Mouse (Mus musculus): ENCODE results near the gene Psmb2.

Psmb2 gene

DNA sequence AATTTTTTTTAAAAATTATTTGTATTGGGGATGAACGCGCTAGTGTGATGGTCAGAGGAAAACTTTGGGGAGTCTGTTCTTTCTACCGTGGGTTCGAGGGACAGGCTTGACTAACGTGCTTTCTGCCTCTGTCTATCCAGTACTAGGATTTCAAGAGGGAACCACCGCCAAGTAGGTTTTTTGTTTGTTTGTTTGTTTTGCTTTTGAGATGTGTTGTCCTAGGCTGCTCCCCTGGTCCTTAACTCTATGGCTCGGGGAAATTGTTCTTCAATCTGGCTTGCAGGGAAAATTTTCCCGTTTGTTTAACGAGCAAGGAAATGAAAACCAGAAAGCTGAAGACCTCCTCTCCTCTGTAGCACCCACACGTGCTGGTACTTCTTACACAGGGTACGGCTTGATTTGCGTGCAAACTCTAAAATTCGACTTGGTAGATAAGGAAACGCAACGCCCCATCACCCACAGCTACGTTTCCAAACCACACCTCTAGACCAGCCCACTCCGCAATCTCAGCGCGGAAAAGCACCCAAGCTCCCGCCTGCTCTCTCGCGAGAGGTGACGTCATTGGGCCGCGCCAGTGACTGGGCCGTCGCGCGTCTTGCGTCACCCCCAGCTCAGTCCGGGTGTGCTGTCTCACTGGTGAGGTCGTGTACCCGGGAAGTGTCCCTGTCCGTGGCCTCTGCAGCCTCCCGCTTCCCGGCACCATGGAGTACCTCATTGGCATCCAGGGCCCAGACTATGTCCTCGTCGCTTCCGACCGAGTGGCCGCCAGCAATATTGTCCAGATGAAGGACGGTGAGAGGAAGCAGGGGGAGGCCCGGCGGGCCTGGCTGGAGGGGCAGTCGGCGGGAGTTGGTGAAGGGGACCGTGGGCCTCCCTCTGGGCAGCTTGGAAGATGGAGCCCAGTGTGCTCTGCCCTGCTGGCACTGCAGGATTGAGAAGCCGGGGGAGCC is at the start of gene Psmb2:
Gene Psmb2, plus strand, starts transcription at position 577 of the 950 bp plus-strand sequence.
- in situ Hi-C loops (cut with MboI, MseI), result no loop called here

DNA sequence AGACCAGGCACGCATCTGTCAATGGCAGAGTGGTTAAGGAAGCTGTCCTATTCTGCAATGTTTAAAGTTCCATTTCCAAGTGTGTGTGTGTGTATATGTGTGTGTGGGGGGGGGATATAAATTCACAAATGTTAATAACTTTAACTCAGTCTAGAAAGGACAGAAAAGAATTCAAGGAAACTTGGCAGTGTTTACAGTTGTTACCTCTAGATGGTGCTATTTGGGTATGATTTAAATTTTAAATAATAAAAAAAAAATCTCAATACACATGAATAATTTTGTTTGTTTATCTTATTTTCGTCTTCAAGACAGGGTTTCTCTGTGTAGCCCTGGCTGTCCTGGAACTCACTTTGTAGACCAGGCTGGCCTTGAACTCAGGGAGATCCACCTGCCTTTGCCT is 45.5 kb upstream of the Psmb2 start:
- in situ Hi-C loops (cut with MboI, MseI), result loop anchor here (25.0 kb wide), 1 partner anchor 1030 kb away; no protein-coding TSS in a partner anchor

DNA sequence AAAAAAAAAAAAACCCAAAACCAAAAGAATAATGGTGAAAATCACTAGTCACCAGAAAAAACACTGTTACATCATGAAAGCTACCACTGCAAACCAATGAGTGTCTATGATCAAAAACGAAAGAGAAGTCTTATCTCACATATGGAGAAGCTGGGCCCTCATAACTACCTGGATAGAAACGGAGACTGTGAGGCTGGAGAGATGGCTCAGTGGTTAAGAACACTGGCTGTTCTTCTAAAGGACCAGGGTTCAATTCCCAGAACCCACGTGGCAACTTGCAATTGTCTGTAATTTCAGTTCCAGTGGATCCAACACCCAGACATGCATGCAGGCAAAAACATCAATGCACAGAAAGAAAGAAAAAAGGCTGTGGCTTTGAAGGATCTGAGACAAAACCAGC is 44.8 kb upstream of the Psmb2 start:
- in situ Hi-C loops (cut with MboI, MseI), result loop anchor here (25.0 kb wide), 1 partner anchor 1030 kb away; no protein-coding TSS in a partner anchor

DNA sequence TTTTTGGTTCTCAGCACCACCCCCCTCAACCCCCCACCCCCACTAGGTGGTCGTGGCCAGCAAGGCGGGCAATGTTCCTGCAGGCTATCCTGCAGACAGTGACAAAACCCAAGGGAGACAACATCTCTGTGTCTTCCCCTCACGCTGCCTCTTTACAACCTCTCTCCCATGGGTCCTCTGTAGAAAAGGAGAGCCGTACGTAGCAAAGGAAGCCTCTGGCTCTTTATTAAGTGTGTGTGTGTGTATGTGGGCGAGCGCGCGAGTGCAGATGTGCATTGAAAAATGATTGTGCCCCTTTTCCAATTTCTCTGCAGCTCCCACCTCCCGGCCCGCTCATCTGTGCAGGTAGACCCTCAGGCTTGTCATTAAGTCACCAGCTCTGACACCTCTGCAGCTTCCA is 41.1 kb upstream of the Psmb2 start:
- in situ Hi-C loops (cut with MboI, MseI), result loop anchor here (25.0 kb wide), 1 partner anchor 1026 kb away; no protein-coding TSS in a partner anchor

DNA sequence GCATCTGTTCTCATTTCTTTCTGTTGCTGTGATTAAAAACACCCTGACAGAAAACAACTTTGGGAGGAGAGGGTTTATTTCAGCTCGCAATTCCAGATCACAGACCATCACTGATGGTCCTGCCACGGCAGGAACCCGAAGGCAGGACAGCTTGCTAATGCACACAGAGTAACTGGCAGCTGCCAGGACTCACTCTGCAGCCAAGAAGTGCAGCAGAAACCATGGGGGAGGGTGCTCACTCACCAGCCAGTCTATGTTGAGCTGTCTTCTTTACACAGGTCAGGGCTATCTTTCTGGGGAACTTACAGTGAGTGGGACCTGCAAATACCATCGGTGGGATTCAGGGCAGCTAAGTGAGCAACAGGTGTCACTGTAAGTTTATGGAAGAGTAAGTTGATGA is 40.0 kb upstream of the Psmb2 start:
- in situ Hi-C loops (cut with MboI, MseI), result loop anchor here (25.0 kb wide), 1 partner anchor 1025 kb away; no protein-coding TSS in a partner anchor

DNA sequence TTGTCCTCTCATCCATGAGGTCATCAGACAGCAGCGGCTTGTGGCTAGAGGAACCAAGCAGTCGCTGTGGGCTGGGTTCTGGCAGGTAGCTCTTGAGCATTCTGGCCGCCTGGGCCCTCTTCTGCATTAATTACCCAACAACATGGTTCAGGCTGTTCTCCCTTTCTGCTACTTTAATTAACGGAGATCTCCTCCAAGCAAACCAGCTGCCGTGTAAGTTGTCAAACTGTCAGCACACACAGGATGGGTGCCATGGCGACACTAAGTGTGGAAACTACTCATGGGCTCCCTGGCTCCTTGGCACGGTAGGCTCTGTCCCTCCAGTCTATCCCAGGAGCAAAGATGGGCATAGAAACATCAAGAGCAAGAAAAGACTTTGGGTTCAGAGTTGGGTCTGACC is 38.1 kb upstream of the Psmb2 start:
- in situ Hi-C loops (cut with MboI, MseI), result loop anchor here (25.0 kb wide), 1 partner anchor 1023 kb away; no protein-coding TSS in a partner anchor

DNA sequence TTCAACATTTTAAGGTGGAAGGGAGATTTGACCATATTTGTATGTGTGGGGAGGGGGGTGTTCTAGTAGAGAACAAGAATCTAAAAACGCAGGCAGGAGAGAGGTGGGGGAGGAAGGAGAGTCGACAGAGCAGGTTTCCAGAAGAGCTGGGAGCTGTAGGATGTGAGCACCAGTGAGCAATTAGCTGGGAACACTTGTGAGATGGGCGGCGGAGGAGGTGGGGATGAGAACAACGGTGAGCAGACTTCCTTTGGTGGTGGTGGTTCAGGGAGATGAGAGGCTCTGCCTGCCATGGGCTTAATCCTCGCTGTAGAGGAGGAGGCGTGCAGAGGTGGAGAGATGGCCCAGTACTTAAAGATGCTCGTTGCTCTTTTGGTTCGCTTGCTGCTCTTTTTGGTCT is 35.5 kb upstream of the Psmb2 start:
- in situ Hi-C loops (cut with MboI, MseI), result loop anchor here (25.0 kb wide), 1 partner anchor 1020 kb away; no protein-coding TSS in a partner anchor

DNA sequence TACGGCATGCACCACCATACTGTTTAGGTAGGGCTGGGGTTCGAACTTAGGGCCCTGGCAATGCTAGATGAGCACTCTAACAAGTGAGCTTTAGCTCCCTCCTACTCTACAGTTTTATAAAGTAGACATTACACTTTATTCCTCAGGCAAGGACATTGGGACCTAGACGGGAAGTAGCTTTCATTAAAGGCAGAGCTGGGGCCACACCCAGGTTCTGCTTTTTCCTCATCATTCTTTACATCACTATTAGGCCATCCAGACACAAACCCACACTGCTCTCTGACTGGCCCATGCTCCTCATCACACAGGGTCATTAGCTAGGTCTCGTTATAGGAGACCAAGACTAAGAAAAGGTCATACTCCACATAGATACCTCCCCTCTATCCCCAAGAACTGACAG is 33.6 kb upstream of the Psmb2 start:
- in situ Hi-C loops (cut with MboI, MseI), result loop anchor here (25.0 kb wide), 1 partner anchor 1018 kb away; no protein-coding TSS in a partner anchor

DNA sequence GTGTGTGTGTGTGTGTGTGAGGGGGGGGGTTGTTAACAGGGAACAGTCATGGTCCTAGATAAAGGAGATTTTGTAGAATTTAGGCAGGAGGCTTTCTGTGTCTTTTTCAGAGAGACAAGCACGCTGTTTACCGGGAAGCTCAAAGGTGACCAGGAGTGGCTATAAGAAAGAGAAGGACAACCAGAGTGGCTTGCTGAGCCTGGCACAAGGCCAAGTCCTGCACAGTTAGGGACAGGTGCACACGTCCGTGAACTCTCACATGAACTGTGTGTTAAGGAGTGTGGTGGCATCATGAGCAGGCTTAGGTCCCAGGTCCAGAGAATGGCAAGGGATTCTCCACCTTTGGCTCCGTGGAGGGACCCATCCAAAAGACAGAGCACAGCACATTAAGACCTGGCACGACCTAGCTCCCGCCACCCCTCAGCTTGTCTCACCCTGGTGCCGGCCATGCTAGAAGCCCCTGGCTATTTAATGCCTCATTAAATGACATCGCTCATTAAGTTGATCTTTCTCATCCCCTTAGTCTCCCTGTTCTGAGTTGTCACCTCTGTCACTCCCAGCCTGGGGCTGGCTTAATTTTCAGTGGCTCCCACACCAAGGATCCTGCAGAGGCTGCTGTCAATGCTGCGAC is 33.0 kb upstream of the Psmb2 start:
- in situ Hi-C loops (cut with MboI, MseI), result loop anchor here (25.0 kb wide), 1 partner anchor 1018 kb away; no protein-coding TSS in a partner anchor

DNA sequence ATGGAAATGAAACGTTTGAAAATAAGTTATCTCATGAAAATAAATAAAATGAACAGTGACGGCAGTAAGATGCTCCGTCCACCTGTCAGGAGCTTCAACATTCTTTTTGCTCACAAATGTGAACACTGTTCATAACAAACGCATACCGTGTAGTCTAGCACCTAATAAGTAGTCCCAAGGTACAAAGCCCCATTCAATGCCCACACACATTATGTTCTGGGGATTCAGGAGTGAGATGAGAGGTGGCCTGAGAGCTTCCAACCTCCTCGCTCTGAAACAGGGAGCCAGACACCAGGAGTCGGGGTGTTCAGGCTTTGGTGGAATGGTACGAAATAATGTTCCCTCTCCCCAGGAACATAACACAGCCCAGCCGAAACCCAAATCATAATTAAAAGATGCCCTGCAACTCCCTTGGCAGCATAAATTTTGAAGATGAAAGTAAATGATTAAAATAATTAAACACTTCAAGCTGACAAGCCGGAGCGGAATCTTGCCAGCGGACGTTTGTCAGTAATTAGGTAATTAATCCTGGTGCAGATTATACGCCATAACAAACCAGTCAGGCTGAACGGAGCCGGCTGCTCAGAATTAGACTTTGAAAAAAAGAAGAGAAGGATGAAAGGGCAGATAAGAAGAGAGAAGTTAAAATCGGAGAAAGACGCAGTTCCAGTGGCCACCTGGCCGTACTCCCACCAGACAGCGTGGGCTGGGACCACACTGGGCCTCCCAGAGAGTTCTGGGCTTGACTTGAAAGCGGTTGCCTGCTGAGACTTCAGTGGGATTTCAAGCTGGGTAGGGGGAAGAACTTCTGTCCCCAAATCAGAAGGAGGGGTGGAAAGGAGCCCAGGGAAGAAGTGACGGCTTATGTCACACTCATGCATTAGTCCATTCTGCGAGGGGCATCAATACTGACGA is 29.2 kb upstream of the Psmb2 start:
- in situ Hi-C loops (cut with MboI, MseI), result loop anchor here (25.0 kb wide), 1 partner anchor 1014 kb away; no protein-coding TSS in a partner anchor

DNA sequence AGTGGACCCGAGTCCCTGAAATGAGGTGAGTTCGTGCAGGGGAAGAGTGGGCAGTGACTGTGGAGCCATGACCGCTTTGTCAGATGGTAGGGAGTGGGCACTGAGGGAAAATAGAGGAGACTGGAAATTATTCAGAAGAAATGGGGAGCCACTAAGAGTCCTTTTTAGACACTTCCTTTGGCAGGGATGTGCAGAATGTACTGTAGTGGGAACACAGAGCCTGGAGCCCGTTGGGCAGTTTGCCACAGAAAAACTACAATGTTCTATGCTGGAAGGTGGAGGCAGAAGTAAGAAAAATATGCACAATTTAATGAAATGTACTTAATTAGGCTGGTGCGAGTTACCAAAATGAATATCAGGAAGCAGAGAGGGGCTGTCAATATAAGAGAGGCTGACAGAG is 24.3 kb upstream of the Psmb2 start:
- in situ Hi-C loops (cut with MboI, MseI), result no loop called here

DNA sequence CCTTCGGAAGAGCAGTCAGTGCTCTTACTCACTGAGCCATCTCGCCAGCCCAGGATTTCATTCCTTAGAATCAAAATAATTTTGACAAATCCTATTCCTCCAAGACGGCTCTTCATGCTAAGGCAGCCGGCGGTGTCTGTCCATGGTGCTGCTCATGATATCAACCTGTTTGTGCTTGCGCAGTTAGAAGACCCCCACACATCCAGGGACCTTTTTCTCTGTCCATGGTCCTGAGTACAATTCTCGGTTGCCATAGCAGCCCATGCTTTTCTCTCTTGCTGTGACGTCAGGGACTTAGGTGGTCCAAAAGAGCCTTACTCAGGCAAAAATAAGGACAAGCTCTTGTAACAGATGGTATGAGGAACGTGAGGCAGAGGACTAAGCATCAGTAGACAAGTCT is 22.1 kb upstream of the Psmb2 start:
- in situ Hi-C loops (cut with MboI, MseI), result no loop called here

DNA sequence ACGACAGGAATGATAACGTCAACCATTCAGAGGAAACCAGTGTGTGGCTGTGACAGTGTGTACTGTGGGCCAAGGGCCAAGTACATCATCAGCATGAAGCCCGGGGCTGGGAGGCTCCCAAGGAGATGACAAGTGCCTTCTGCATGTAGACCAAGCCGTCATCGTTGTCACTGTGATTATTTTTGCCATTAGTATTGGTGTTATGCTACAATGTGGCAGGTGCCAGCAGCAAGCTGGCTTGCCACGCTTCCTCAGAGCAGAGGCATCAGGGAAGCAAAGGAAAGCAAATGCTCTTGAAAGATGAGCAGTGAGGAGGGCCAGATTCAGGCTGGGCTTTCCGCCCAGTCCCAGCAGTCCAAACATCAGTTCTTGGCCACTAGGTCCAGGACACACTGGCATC is 16.2 kb upstream of the Psmb2 start:
- in situ Hi-C loops (cut with MboI, MseI), result no loop called here

DNA sequence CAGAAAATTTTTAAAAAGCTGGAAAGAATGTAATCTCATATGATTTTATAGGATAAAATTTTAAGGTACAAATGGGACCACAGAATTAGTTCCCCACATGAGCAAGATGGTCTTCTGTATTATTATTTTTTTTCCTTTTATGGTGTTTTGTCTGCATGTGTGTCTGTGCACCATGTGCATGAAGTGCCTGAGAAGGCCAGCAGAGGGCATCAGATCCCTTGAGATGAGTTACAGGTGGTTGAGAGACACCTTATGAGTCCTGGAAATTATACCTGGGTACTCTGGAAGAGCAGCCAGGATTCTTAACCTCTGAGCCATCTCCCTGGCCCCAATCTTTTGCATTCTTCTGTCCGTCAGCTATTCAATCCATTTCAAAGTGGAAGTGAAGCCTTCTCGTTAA is 10.4 kb upstream of the Psmb2 start:
- in situ Hi-C loops (cut with MboI, MseI), result loop anchor here (5.0 kb wide), 1 partner anchor 40 kb away; no protein-coding TSS in a partner anchor

DNA sequence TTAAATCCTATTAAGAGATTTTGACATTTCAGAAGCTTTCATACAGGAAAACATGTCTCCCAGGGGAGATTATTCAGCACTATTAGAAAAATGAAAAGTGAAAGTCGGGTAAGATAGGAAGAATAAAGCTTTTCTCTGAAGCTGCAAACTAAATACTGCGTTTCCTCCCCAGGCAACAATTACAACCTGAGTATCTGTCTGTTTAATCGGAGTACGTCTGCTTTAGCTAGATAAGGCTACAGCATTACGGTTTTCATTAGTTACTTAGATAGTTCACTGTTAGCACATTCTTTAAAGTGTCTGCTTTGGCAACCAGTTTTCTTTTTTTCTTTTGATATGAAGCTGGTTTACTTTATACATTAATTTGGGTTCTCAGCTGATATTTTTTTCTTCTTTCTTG is 4.9 kb downstream of the Psmb2 start:
- in situ Hi-C loops (cut with MboI, MseI), result no loop called here

DNA sequence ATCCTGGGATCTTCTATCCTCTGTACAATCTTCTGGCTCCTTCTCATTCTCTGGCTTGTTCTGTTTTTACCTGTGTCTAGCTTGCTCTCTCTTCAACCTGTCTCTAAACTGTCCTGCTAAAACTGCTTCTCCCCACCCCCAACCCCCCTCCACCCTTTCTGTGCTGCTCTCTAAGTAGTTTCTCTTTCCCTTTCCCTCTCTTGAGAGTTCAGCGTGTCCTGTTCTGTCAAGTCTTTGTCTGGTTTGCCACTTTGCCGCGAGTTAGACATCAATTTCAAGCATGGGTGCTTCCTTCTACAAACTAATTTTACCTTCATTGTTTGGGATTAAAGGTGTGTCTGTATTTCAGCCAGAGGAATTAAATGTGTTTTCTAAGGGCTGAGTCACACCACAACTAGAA is 5.7 kb downstream of the Psmb2 start:
- in situ Hi-C loops (cut with MboI, MseI), result no loop called here

DNA sequence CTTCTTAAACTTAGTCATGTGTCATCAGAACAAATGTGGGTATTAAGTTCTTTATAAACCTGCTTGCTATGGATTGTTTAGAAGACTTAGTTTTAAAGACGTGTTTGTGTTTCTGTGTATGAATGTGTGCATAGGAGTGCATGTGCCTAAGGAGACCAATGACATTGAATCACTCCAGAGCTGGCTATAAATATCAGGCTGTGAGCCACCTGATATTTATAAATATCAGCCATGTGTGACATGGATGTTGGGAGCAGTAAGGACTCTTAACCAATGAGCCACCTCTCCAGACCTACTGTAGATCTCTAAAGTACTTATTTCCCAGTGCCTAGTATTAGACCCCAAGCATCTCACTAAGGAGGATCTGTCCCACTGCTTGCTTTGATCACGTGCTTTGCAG is 12.0 kb downstream of the Psmb2 start:
- in situ Hi-C loops (cut with MboI, MseI), result no loop called here

DNA sequence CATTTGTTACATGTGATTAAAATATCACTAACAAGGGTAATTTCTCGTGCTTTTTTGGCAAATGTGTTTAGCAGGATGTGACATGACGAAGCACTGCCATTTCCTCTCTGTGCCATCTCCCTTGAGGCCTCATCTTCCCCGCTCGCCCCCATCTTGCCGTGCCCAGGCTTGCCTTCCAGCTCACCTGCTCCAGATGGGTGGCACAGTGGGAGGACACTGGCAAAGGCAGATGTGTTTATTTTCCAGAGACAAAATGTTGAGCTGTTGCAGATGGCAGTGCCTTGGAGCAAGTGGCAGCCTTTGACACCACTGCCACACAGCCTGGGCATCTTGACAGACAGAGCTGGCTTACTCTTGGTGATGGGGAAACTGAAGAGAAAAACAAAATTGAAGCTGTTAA is 15.6 kb downstream of the Psmb2 start:
- in situ Hi-C loops (cut with MboI, MseI), result no loop called here

DNA sequence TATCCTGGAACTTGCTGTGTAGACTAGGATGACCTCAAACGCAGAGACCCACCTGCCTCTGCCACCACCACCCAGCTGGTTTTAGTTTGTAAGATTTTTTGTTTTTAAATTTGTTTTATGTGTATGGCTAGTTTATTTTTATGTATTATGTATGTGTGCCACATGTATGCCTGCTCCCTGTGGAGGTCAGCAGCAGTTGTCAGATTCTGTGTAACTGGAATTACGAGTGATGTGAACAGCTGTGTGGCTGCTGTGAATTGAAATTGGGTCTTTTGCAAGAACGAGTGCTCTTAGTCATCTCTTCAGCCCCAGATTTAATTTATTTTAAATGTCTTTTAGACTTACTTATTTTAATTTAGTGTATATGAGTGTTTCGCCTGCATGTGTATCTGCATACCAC is 19.5 kb downstream of the Psmb2 start:
- in situ Hi-C loops (cut with MboI, MseI), result no loop called here

DNA sequence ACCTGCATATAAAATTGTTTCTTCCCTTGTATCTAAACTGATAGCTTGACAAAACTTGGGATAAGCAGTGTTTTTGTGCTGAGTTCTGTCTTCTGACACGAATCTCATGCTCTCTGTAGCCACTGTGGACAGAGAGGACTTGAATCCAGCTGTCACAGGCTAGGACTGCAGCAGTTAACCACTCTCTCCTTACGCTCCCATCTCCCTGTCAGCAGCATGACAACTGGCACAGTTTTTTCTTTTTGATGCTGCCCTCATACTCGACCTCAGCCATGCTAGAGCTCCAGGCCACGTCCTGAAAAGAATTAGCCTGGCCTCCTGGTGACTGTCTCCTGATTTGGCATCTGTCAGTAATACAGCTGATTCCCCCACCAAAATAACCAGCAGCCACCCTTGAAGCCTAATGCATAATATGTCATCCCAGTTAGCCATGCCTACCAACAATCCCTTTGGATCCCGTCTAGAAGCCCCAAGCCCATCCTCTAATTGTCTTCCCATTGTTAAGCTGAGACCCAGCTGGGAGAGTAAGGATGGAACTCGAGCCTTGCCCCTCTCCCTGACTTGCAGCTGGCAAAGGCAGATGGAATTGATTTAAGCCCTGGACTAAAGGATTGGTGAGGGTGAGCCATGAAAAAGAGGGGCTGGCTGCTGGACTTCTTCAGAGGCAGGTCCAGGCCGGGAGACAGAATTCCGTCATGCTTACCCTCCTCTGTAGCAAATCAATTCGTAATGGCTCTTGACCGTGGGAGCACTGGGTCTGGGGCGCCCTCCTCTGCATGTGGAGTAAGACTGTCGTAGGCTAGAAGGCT is 29.4 kb downstream of the Psmb2 start:
- in situ Hi-C loops (cut with MboI, MseI), result no loop called here
